Mouse (Mus musculus) midbrain, embryonic 12.5 days (tissue): ENCODE results near the gene Slc25a13. TPM values are rescaled to one million over a fixed set of nuclear protein-coding genes. Genes with fewer than 3 reads are reported as not detected.

Experiments used
- ATAC-seq: fragments of 200-750 bp; cut with Nextera tagmentation; 2 replicates; pipeline ENCODE4 v1.8.0; 2017; ENCODE audit warnings: low read depth, moderate TSS enrichment, moderate library complexity; ENCODE audit not compliant: low FRiP score
- H3K27ac ChIP-seq: fragments of 300-500 bp; sonication (generic); replicated peaks from 2 replicates; pipeline ENCODE4 v1.5.1; 2016; ENCODE audit warnings: mild to moderate bottlenecking
- H3K27me3 ChIP-seq: fragments of 300-500 bp; sonication (generic); 2 replicates; pipeline ENCODE4 v1.6.1; 2016; ENCODE audit warnings: mild to moderate bottlenecking
- H3K36me3 ChIP-seq: fragments of 300-500 bp; sonication (generic); 2 replicates; pipeline ENCODE4 v1.6.1; 2016
- H3K4me1 ChIP-seq: fragments of 300-500 bp; sonication (generic); 2 replicates; pipeline ENCODE4 v1.6.1; 2016
- H3K4me2 ChIP-seq: fragments of 300-500 bp; sonication (generic); replicated peaks from 2 replicates; pipeline ENCODE4 v1.6.1; 2016; ENCODE audit warnings: mild to moderate bottlenecking, moderate library complexity
- H3K4me3 ChIP-seq: fragments of 300-500 bp; sonication (generic); 2 replicates; pipeline ENCODE4 v1.5.1; 2016; ENCODE audit warnings: mild to moderate bottlenecking
- H3K9ac ChIP-seq: fragments of 300-500 bp; sonication (generic); replicated peaks from 2 replicates; pipeline ENCODE4 v1.6.1; 2016; ENCODE audit warnings: mild to moderate bottlenecking, moderate library complexity
- H3K9me3 ChIP-seq: fragments of 300-500 bp; sonication (generic); 2 replicates; pipeline ENCODE4 v1.6.1; 2016; ENCODE audit warnings: mild to moderate bottlenecking
- WGBS: fragments of 180-500 bp; shearing (Covaris S2); methylation state at CpG from one replicate; pipeline ENCODE4 v1.1.7; 2016; 5-methylcytosine and 5-hydroxymethylcytosine counted together
- polyA plus RNA-seq: library from polyadenylated mRNA; unstranded; fragments of >200 nt; fragmentation: Nextera tagmentation; extraction: Ambion mirVana; gene quantifications from 2 replicates; pipeline ENCODE4 v1.2.1, GENCODE M21; 2016

Slc25a13 gene
- polyA plus RNA-seq = 22.3 and 23.6 TPM in 2 replicates

- Histone ChIP-seq H3K36me3 (no peaks in the 10 kb centered on the region), H3K4me3 (peak within 1 kb of the TSS; percentile 59), H3K4me1 (peaks cover 10% of the 10 kb centered on the region), H3K9me3 (no peaks in the 10 kb centered on the region), H3K27ac (no peak within 1 kb of the TSS), H3K9ac (peak within 1 kb of the TSS; percentile 63), H3K27me3 (no peaks in the 10 kb centered on the region), H3K4me2 (peak within 1 kb of the TSS; percentile 80)
- ATAC-seq = peak; percentile 97
- under 1% methylated on average over 51 of the region's 51 CpGs for WGBS
These were observed at the start of gene Slc25a13 for GRCm38 (mm10) chr6:6216507-6217285. Gene Slc25a13 (minus strand): TSS chr6:6217173.

DNA sequence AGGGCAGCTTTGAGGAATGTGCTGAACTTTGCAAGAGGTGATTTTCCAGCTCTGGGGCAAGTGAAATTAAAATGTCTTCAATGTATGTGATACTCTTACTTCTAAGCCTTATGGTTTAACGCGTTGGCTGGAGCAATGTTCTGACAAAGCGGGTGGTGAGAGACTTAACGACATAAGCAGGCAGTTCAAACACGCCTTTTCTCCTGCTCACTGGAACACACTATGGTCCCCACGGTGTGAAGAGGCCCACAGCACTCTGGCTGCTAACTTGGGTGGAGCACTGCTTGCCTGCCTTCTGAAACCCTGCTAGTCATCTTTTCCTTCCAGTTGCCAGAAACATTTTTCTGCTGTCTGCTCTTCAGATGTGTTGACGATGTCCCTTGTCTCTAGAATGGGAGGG lies 48.8 kb upstream of the Slc25a13 start:
- Histone ChIP-seq H3K27me3 (no peaks in the 10 kb centered on the region), H3K9me3 (no peaks in the 10 kb centered on the region), H3K27ac (no peak overlapping the region), H3K36me3 (no peaks in the 10 kb centered on the region), H3K4me2 (no peak overlapping the region), H3K4me3 (no peak overlapping the region), H3K9ac (no peak overlapping the region), H3K4me1 (no peaks in the 10 kb centered on the region)
- no peak for ATAC-seq
- 85% methylated on average over 7 of the region's 7 CpGs for WGBS

DNA sequence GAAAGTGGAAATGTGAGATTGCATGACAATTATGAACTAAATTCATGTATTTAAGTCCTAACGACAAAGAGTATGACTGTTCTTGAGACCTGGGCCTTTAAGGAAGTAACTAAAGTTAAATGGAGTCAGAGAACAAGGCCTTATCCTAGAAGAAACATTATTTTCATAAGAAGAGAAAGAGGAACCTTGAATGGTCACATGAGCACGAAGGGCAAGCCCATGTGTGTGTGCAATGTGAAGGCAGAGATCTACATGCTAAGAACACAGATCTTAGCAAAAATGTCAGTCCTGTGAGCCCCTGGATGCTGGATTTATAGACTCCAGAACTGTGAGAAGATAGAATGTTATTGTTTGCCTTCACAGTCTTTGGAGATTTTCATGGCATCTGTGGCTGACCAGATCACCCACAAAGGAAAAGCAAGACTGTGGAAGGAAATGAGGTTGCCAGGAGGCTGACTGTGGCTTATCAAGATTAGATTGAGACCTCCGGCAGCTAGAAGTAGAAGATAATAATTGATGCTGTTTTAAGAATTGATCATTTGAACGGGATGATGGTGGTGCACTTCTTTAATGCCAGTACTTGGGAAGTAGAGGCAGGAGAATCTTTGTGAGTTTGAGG lies 46.4 kb upstream of the Slc25a13 start:
- no peaks in the 10 kb centered on the region for H3K9me3 ChIP-seq
- no peaks in the 10 kb centered on the region for H3K4me1 ChIP-seq
- no peak overlapping the region for H3K9ac ChIP-seq
- no peak overlapping the region for H3K4me3 ChIP-seq
- no peak overlapping the region for H3K4me2 ChIP-seq
- H3K27me3 ChIP-seq = no peaks in the 10 kb centered on the region
- H3K27ac ChIP-seq = no peak overlapping the region
- 88% methylated on average over 4 of the region's 4 CpGs for WGBS
- no peaks in the 10 kb centered on the region for H3K36me3 ChIP-seq
- no peak for ATAC-seq

- Histone ChIP-seq H3K9ac (no peak overlapping the region), H3K4me1 (no peaks in the 10 kb centered on the region), H3K4me3 (no peak overlapping the region), H3K9me3 (no peaks in the 10 kb centered on the region), H3K36me3 (no peaks in the 10 kb centered on the region), H3K27ac (no peak overlapping the region), H3K4me2 (no peak overlapping the region), H3K27me3 (no peaks in the 10 kb centered on the region)
- 66% methylated on average over 4 of the region's 4 CpGs for WGBS
- ATAC-seq = no peak
These were observed 43.9 kb upstream of the Slc25a13 start for GRCm38 (mm10) chr6:6260917-6261316.

- Histone ChIP-seq H3K27ac (no peak overlapping the region), H3K36me3 (no peaks in the 10 kb centered on the region)
These were observed 31.5 kb upstream of the Slc25a13 start for GRCm38 (mm10) chr6:6248500-6248899.

DNA sequence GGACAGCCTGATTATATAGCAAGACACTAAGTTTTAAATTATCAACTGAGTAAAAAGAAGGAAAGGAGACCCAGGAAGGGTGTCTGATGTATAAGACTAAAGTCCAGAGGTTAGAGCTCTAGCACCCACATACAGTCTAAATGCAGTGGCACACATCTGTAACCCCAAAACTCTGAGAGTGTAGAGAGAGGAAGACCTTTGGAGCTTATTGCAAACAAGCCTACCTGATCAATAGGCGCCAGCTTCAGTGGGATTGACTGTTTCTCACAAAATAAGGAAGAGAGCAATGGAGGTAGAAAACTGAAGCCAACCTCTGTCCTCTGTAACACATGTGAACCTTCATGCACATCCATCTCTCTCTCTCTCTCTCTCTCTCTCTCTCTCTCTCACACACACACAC lies 26.9 kb upstream of the Slc25a13 start:
- no peak for ATAC-seq
- 70% methylated on average over 1 of the region's 1 CpGs for WGBS
- Histone ChIP-seq H3K9ac (no peak overlapping the region), H3K36me3 (no peaks in the 10 kb centered on the region), H3K4me1 (no peaks in the 10 kb centered on the region), H3K9me3 (no peaks in the 10 kb centered on the region), H3K4me3 (no peak overlapping the region), H3K4me2 (no peak overlapping the region), H3K27ac (no peak overlapping the region), H3K27me3 (no peaks in the 10 kb centered on the region)

More at GRCm38 (mm10) chr6:6248500-6248899, 31.5 kb upstream of the Slc25a13 start:
- no peaks in the 10 kb centered on the region for H3K9me3 ChIP-seq
- no peak overlapping the region for H3K4me2 ChIP-seq
- ATAC-seq = no peak
- H3K9ac ChIP-seq = no peak overlapping the region
- WGBS = 71% methylated on average over 7 of the region's 7 CpGs
- no peaks in the 10 kb centered on the region for H3K27me3 ChIP-seq
- H3K4me1 ChIP-seq = no peaks in the 10 kb centered on the region
- H3K4me3 ChIP-seq = no peak overlapping the region

- Histone ChIP-seq H3K27ac (no peak overlapping the region), H3K9ac (no peak overlapping the region), H3K36me3 (no peaks in the 10 kb centered on the region), H3K4me1 (no peaks in the 10 kb centered on the region), H3K9me3 (no peaks in the 10 kb centered on the region), H3K4me3 (no peak overlapping the region), H3K4me2 (no peak overlapping the region), H3K27me3 (no peaks in the 10 kb centered on the region)
- WGBS = 83% methylated on average over 7 of the region's 7 CpGs
- no peak for ATAC-seq
These were observed 25.1 kb upstream of the Slc25a13 start for GRCm38 (mm10) chr6:6242114-6242513.

GRCm38 (mm10) chr6:6236788-6237298 lies 19.9 kb upstream of the Slc25a13 start:
- Histone ChIP-seq H3K4me3 (no peak overlapping the region), H3K36me3 (no peaks in the 10 kb centered on the region), H3K27me3 (no peaks in the 10 kb centered on the region), H3K9me3 (no peaks in the 10 kb centered on the region), H3K4me2 (no peak overlapping the region), H3K9ac (no peak overlapping the region), H3K4me1 (no peaks in the 10 kb centered on the region), H3K27ac (no peak overlapping the region)
- ATAC-seq = no peak
- WGBS = 93% methylated on average over 2 of the region's 2 CpGs

- no peak overlapping the region for H3K4me2 ChIP-seq
- H3K36me3 ChIP-seq = no peaks in the 10 kb centered on the region
- no peaks in the 10 kb centered on the region for H3K9me3 ChIP-seq
- H3K4me3 ChIP-seq = no peak overlapping the region
- H3K27ac ChIP-seq = no peak overlapping the region
- H3K4me1 ChIP-seq = no peaks in the 10 kb centered on the region
- H3K9ac ChIP-seq = no peak overlapping the region
- H3K27me3 ChIP-seq = no peaks in the 10 kb centered on the region
- 90% methylated on average over 2 of the region's 2 CpGs for WGBS
- ATAC-seq = no peak
These were observed 13.3 kb upstream of the Slc25a13 start for GRCm38 (mm10) chr6:6230262-6230661.

- Histone ChIP-seq H3K27me3 (no peaks in the 10 kb centered on the region), H3K27ac (no peak overlapping the region), H3K4me3 (no peak overlapping the region), H3K9me3 (no peaks in the 10 kb centered on the region), H3K9ac (no peak overlapping the region), H3K4me1 (no peaks in the 10 kb centered on the region), H3K4me2 (no peak overlapping the region), H3K36me3 (no peaks in the 10 kb centered on the region)
- ATAC-seq = no peak
- 90% methylated on average over 7 of the region's 7 CpGs for WGBS
These were observed 5.7 kb upstream of the Slc25a13 start for GRCm38 (mm10) chr6:6222721-6223120.

- no peaks in the 10 kb centered on the region for H3K36me3 ChIP-seq
- 88% methylated on average over 3 of the region's 3 CpGs for WGBS
- H3K27ac ChIP-seq = no peak overlapping the region
These were observed 3.6 kb upstream of the Slc25a13 start for GRCm38 (mm10) chr6:6220574-6220973.

DNA sequence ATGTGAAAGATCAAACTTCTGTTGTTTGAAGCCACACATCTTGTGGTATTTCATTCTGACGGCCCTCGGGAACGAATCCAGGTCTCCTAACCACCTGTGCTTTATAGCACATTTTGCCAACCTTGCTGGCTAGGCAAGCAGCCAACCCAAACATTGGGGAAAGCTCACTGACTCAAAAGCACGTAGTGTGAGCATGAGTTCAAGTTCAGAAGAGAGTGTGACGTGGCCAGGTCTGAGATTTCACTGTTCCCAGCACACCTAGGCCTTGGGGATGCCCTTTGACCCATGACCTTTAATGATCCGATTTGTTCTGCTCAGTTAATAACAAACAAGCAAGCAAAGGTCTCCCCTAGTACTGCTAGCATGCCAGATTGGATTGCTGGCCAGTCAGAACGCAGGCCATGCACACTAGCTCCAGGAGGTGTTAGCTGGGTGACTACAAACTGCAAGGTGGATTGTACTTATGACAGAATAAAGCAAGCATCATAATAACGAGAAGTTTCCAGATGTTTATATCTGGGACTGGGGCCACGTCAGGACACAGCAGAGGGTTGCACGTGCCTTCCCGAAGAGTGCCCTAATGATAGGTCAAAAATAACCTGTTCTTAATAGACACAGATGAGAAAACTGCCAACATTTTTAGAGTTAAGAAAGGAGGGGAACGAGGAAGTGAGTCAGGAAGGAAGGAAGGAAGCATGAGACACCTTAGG lies 2.8 kb upstream of the Slc25a13 start:
- no peak overlapping the region for H3K9ac ChIP-seq
- H3K4me2 ChIP-seq = no peak overlapping the region
- H3K4me1 ChIP-seq = peaks cover 10% of the 10 kb centered on the region
- H3K9me3 ChIP-seq = no peaks in the 10 kb centered on the region
- no peaks in the 10 kb centered on the region for H3K36me3 ChIP-seq
- no peak overlapping the region for H3K27ac ChIP-seq
- WGBS = 85% methylated on average over 12 of the region's 12 CpGs
- ATAC-seq = no peak
- H3K27me3 ChIP-seq = no peaks in the 10 kb centered on the region
- no peak overlapping the region for H3K4me3 ChIP-seq

More at GRCm38 (mm10) chr6:6220574-6220973, 3.6 kb upstream of the Slc25a13 start:
- Histone ChIP-seq H3K4me2 (no peak overlapping the region), H3K4me3 (no peak overlapping the region), H3K27me3 (no peaks in the 10 kb centered on the region), H3K4me1 (peaks cover 10% of the 10 kb centered on the region), H3K9ac (no peak overlapping the region), H3K9me3 (no peaks in the 10 kb centered on the region)
- ATAC-seq = no peak
